Mouse (Mus musculus) heart, postnatal 0 days (tissue): ENCODE results near the gene Stk10. TPM values are rescaled to one million over a fixed set of nuclear protein-coding genes. Genes with fewer than 3 reads are reported as not detected.

Experiments
- ATAC-seq: fragments of 200-750 bp; cut with Nextera tagmentation; 2 replicates; pipeline ENCODE4 v1.8.0; 2017; ENCODE audit warnings: low read depth, moderate number of reproducible peaks, moderate library complexity; ENCODE audit not compliant: insufficient read depth
- DNase-seq: peaks from one replicate; pipeline ENCODE4 v3.0.0-alpha.2; 2016; ENCODE audit warnings: low spot score
- H3K27ac ChIP-seq: fragments of 300-500 bp; sonication (generic); 2 replicates; pipeline ENCODE4 v1.5.1; 2014; ENCODE audit warnings: low read depth, mild to moderate bottlenecking
- H3K27me3 ChIP-seq: fragments of 300-500 bp; sonication (generic); 2 replicates; pipeline ENCODE4 v1.6.1; 2014; ENCODE audit warnings: low read length, mixed read lengths; ENCODE audit not compliant: control insufficient read depth, insufficient read depth
- H3K36me3 ChIP-seq: fragments of 300-500 bp; sonication (generic); replicated peaks from 2 replicates; pipeline ENCODE4 v1.6.1; 2014; ENCODE audit warnings: low read length, mixed read lengths; ENCODE audit not compliant: control insufficient read depth, insufficient read depth
- H3K4me1 ChIP-seq: fragments of 300-500 bp; sonication (generic); 2 replicates; pipeline ENCODE4 v1.6.1; 2014; ENCODE audit warnings: antibody characterized with exemption; ENCODE audit not compliant: control insufficient read depth, insufficient read depth
- H3K4me2 ChIP-seq: fragments of 300-500 bp; sonication (generic); 2 replicates; pipeline ENCODE4 v1.6.1; 2014; ENCODE audit warnings: low read depth, mild to moderate bottlenecking, low read length, moderate library complexity
- H3K4me3 ChIP-seq: fragments of 300-500 bp; sonication (generic); 2 replicates; pipeline ENCODE4 v1.5.1; 2014; ENCODE audit warnings: low read depth, low read length
- H3K9ac ChIP-seq: fragments of 300-500 bp; sonication (generic); replicated peaks from 2 replicates; pipeline ENCODE4 v1.6.1; 2014; ENCODE audit warnings: low read depth, low read length, mixed read lengths
- H3K9me3 ChIP-seq: fragments of 300-500 bp; sonication (generic); replicated peaks from 2 replicates; pipeline ENCODE4 v1.6.1; 2016; ENCODE audit warnings: low read length; ENCODE audit not compliant: control insufficient read depth
- CTCF ChIP-seq: IDR thresholded peaks from 2 replicates; pipeline ENCODE4 v1.5.1; 2016; ENCODE audit warnings: antibody characterized with exemption, control low read depth, low read depth
- EP300 ChIP-seq: IDR thresholded peaks from 2 replicates; pipeline ENCODE4 v1.6.1; 2016; ENCODE audit warnings: antibody characterized with exemption, low read depth
- whole genome bisulfite sequencing: fragments of 180-500 bp; shearing (Covaris S2); extraction: QIAGEN DNeasy Blood & Tissue Kit; methylation state at CpG from one replicate; pipeline ENCODE4 v1.1.7; 2014; 5-methylcytosine and 5-hydroxymethylcytosine counted together
- polyA plus RNA-seq: library from polyadenylated mRNA; unstranded; fragments of >200 nt; fragmentation: Nextera tagmentation; extraction: Ambion mirVana; gene quantifications from 2 replicates; pipeline ENCODE4 v1.2.1, GENCODE M21; 2015
- total RNA-seq: library from RNA; depleted of rRNA; stranded (reverse); fragments of >200 nt; gene quantifications from 2 replicates; pipeline ENCODE4 v1.2.3, GENCODE M21; 2014; ENCODE audit warnings: low replicate concordance

Gene Stk10
- total and polyA plus RNA-seq, 2 experiments from 2014 or later, result 1.6 to 4.3 TPM

DNA sequence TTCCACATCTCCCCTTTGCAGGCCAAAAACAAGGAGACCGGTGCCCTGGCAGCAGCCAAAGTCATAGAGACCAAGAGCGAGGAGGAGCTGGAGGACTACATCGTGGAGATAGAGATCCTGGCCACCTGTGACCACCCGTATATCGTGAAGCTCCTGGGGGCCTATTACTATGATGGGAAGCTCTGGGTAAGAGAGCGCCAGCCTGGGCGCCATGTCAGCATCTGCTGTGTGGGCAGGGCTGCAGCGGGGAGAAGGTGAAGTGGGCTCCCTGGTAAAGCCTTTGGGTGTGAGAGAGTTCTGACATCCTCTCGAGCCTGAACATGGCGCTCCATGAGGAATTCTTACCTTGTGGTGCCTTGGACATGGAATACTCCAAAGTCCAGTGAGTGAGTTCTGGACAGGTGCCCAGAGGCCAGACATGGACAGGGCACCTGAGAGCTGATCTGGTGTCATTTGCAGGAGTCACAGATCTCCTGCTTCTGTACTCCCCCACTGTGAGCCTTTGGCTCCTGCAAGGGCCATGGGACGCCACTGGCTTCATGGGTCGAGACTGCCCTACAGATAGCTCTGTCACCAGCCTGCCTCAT is 22.1 kb downstream of the Stk10 start:
- Histone ChIP-seq H3K4me1 (peaks cover 32% of the 10 kb centered on the region), H3K27me3 (no peaks in the 10 kb centered on the region), H3K36me3 (no peaks in the 10 kb centered on the region), H3K4me3 (no peak overlapping the region), H3K27ac (no peak overlapping the region), H3K4me2 (no peak overlapping the region), H3K9me3 (no peaks in the 10 kb centered on the region), H3K9ac (no peak overlapping the region)
- 0 out of 2 replicates have a peak, but pooled peaks have one; percentile 27 for ATAC-seq
- 77% methylated on average over 12 of the region's 12 CpGs for WGBS
- DNase-seq, result no peak
- TF ChIP-seq EP300, result no peak
- no peak for TF ChIP-seq CTCF

DNA sequence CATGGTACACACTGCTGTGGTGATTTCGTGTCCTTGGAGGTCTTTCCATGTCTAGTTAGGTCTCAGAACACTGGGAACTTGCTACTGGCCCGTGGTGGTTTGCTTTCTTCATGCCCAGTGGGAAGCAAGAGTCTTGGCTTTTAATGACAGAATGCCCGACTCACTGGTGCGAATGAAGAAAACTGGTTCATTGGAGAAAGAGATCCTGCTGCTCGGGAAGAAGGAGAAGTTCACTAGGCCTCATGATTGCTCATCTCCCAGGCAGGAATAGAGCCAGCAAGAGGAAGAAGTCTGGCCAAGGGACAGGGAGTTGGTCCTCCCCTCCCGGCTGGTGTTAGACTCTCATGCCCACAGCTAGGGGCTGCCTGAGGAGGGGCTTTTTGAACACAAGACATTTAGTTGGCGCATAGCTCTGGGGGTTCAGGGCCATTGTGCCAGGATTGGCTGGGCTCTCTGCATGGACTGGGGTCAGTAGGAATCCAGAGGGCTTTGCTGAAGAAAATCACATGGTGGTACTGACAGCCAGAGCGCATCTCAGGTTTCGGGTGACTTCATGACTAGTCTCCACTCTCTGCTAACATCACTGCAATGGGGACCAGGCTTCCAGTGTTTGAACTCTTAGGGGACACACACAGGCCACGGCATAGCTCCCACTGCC is 23.4 kb downstream of the Stk10 start:
- H3K4me3 ChIP-seq, result no peak overlapping the region
- no peaks in the 10 kb centered on the region for H3K27me3 ChIP-seq
- H3K4me1 ChIP-seq, result peaks cover 31% of the 10 kb centered on the region
- no peaks in the 10 kb centered on the region for H3K36me3 ChIP-seq
- no peak overlapping the region for H3K9ac ChIP-seq
- no peak overlapping the region for H3K27ac ChIP-seq
- TF ChIP-seq EP300 (no peak), CTCF (no peak)
- no peak for ATAC-seq
- DNase-seq, result no peak
- no peak overlapping the region for H3K4me2 ChIP-seq
- H3K9me3 ChIP-seq, result no peaks in the 10 kb centered on the region
- 82% methylated on average over 10 of the region's 10 CpGs for whole genome bisulfite sequencing

DNA sequence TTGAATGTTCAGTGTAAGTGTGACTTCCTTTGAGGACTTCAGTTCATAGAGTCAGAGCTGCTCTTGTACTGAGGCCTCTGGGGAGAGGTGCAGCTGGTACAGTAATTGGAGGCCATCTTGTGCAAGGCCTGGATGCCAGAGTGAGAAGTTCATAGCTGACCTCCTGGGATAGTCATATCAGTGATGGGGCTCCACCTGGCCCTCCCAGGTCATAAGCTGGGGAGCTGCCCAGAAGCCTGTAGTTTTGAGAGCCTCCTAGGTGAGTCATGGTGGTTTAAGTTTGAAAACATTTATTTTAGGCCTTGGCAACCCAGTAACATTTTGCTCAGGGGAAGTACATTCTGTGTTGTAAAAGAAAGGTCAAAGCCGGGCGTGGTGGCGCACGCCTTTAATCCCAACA is 24.9 kb downstream of the Stk10 start:
- H3K4me1 ChIP-seq, result peaks cover 30% of the 10 kb centered on the region; the same call in 1 of the 2 replicates
- DNase-seq (no peak), ATAC-seq (no peak)
- H3K4me3 ChIP-seq, result no peak overlapping the region
- WGBS, result 84% methylated on average over 4 of the region's 4 CpGs
- no peaks in the 10 kb centered on the region for H3K27me3 ChIP-seq
- no peaks in the 10 kb centered on the region for H3K9me3 ChIP-seq
- no peak overlapping the region for H3K27ac ChIP-seq
- H3K9ac ChIP-seq, result no peak overlapping the region
- H3K4me2 ChIP-seq, result no peak overlapping the region
- TF ChIP-seq CTCF, result no peak
- no peak for TF ChIP-seq EP300
- H3K36me3 ChIP-seq, result no peaks in the 10 kb centered on the region

DNA sequence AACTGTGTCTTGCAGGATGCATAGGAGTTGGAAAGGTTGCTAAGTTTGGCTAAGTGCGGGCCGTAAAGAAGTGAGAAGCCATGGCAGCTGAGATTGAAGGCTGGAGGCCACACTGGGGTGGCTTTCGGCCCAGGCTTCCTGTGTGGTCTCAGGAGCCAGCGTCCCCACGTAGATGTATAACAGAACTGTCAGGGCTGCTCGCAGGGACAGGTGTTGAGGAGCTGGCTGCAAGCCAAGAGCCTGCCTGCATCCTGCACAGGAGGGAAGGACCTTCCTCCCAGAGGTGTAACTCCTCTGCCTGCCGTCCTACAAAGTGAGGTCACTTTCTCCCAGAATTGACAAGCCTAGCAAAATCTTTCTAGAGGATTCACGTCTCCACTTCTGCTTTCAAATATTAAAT is 25.6 kb downstream of the Stk10 start:
- Histone ChIP-seq H3K27me3 (no peaks in the 10 kb centered on the region), H3K36me3 (no peaks in the 10 kb centered on the region), H3K4me3 (no peak overlapping the region), H3K4me2 (no peak overlapping the region), H3K27ac (no peak overlapping the region), H3K4me1 (peaks cover 29% of the 10 kb centered on the region; the same call in 1 of the 2 replicates), H3K9me3 (no peaks in the 10 kb centered on the region), H3K9ac (no peak overlapping the region)
- ATAC-seq (no peak), DNase-seq (no peak)
- TF ChIP-seq EP300 (no peak), CTCF (no peak)
- WGBS, result 34% methylated on average over 8 of the region's 8 CpGs

DNA sequence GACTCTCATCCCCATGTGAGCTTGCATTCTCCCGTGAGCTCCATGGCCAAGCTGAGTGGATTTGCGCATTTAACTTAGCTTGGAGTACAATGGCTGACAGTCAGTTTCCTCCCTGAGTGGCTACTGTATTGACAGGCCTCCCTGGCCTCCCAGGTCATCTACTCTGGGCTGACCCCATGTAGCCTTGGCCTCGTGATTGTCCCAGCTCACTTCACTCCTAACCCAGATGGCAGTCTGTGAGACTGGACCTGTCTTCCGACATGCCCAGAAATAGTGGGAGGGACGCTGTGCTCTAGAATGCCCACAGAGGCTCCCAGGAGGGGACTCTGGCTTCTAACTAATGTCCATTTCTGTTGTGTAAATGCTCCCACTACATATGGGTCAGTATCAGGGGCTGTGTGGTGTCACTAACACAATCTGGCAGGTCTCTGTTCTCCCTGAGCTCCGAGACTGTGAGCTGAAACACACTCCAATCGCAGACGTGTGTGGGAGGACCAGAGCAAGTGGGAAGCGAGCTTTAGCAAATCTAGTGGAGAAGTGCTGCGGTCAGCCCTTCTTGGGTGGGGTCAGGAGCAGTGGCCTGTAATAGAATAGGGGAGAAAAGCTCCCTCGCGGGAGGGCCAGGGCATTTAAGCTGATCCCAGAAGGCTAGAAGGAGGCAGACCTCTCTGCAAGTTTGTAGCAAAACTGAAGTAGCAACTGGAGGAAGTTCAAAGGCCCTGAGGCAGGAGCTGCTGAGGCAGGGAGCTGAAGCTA is 27.1 kb downstream of the Stk10 start:
- H3K4me3 ChIP-seq, result no peak overlapping the region
- H3K36me3 ChIP-seq, result no peaks in the 10 kb centered on the region
- no peaks in the 10 kb centered on the region for H3K9me3 ChIP-seq
- no peak overlapping the region for H3K4me2 ChIP-seq
- no peak for DNase-seq
- H3K9ac ChIP-seq, result no peak overlapping the region
- peaks cover 28% of the 10 kb centered on the region for H3K4me1 ChIP-seq
- TF ChIP-seq EP300 (no peak), CTCF (no peak)
- WGBS, result 91% methylated on average over 12 of the region's 12 CpGs
- ATAC-seq, result no peak
- no peak overlapping the region for H3K27ac ChIP-seq
- no peaks in the 10 kb centered on the region for H3K27me3 ChIP-seq
